Mouse (Mus musculus): ENCODE measurements around the gene Pex6. TPM values are rescaled to one million over a fixed set of nuclear protein-coding genes. Genes with fewer than 3 reads are reported as not detected.

The Pex6 gene
- polyA plus RNA-seq, 1 experiment: 74.9 TPM

- WGBS: 86% methylated on average over 3 of the region's 3 CpGs
- TF ChIP-seq POLR2A (IDR thresholded peaks at IDR 0.05; ENCODE audit: low read depth, low read length) (no peak), CTCF (IDR thresholded peaks at IDR 0.05; ENCODE audit: extremely low read depth, insufficient read length, insufficient replicate concordance, low read depth, low read length) (no peak)
- H3K4me1 ChIP-seq (ENCODE audit: control insufficient read depth, insufficient read depth, insufficient read length, low read length): peaks cover 32% of the 10 kb centered on the region
- peak overlapping the region; percentile 45 for H3K27ac ChIP-seq (ENCODE audit: insufficient read depth, low read depth, low read length)
- peaks cover 3% of the 10 kb centered on the region; the same call in 1 of the 2 replicates for H3K36me3 ChIP-seq (ENCODE audit: control insufficient read depth, insufficient read depth, low read length)
- H3K27me3 ChIP-seq (ENCODE audit: control insufficient read depth, insufficient read depth, low read length): no peaks in the 10 kb centered on the region
- no peak overlapping the region for H3K4me3 ChIP-seq (ENCODE audit: low read depth, low read length)
Observed at GRCm38 (mm10) chr17:46699912-46700311, 11.4 kb upstream of the Pex6 start.

- Histone ChIP-seq H3K27ac (ENCODE audit: insufficient read depth, low read depth, low read length) (no peak overlapping the region), H3K36me3 (ENCODE audit: control insufficient read depth, insufficient read depth, low read length) (peaks cover 3% of the 10 kb centered on the region; the same call in 1 of the 2 replicates), H3K4me3 (ENCODE audit: low read depth, low read length) (no peak overlapping the region), H3K27me3 (ENCODE audit: control insufficient read depth, insufficient read depth, low read length) (no peaks in the 10 kb centered on the region), H3K4me1 (ENCODE audit: control insufficient read depth, insufficient read depth, insufficient read length, low read length) (peaks cover 32% of the 10 kb centered on the region)
- 79% methylated on average over 12 of the region's 12 CpGs for WGBS
- no peak for TF ChIP-seq CTCF (IDR thresholded peaks at IDR 0.05; ENCODE audit: extremely low read depth, insufficient read length, insufficient replicate concordance, low read depth, low read length)
- TF ChIP-seq POLR2A (IDR thresholded peaks at IDR 0.05; ENCODE audit: low read depth, low read length): no peak
Observed at GRCm38 (mm10) chr17:46701489-46701888, 9.8 kb upstream of the Pex6 start.

DNA sequence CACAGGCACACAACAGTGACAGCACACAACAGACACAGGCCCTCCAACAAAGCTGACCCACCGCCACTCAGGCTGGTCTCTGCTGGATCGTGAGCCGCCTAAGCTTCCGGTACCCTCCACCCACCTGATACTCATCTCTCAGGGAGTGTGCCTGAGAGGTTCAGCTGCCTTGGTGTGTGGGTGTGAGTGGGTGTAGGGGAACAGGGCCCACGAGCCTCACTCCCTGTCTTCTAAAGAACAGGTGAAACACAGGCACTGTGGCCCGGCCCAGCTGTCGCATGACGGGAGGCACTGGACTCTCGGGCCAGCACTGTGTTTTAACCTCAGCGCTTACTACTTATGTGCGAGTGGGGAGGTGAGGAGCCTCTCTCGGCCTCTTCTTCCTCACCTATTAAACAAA, 9.2 kb upstream of the Pex6 start:
- TF ChIP-seq POLR2A (IDR thresholded peaks at IDR 0.05; ENCODE audit: low read depth, low read length) (no peak), CTCF (IDR thresholded peaks at IDR 0.05; ENCODE audit: extremely low read depth, insufficient read length, insufficient replicate concordance, low read depth, low read length) (no peak)
- peaks cover 32% of the 10 kb centered on the region for H3K4me1 ChIP-seq (ENCODE audit: control insufficient read depth, insufficient read depth, insufficient read length, low read length)
- no peak overlapping the region for H3K4me3 ChIP-seq (ENCODE audit: low read depth, low read length)
- no peak overlapping the region for H3K27ac ChIP-seq (ENCODE audit: insufficient read depth, low read depth, low read length)
- WGBS: 86% methylated on average over 12 of the region's 12 CpGs
- no peaks in the 10 kb centered on the region for H3K27me3 ChIP-seq (ENCODE audit: control insufficient read depth, insufficient read depth, low read length)
- peaks cover 3% of the 10 kb centered on the region; the same call in 1 of the 2 replicates for H3K36me3 ChIP-seq (ENCODE audit: control insufficient read depth, insufficient read depth, low read length)

DNA sequence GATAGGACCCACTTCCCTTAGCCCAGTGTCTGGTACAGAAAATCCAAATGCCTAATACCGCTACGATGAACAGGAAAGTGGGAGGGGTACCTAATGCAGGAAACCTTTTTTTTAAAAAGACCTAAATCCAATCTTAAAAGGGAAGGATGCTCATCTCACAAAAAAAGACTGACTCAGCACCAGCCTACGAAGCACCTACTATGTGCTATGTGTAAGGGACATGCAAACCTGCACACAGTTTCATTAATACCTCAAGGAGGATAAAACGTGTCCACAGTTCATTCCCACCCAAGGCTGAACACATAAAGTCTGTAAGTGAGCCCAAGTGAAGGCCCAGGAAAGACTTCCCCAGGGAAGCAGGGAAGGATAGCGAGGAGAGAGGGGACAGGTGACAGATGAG, 8.8 kb upstream of the Pex6 start:
- TF ChIP-seq CTCF (IDR thresholded peaks at IDR 0.05; ENCODE audit: extremely low read depth, insufficient read length, insufficient replicate concordance, low read depth, low read length) (no peak), POLR2A (IDR thresholded peaks at IDR 0.05; ENCODE audit: low read depth, low read length) (no peak)
- peaks cover 32% of the 10 kb centered on the region for H3K4me1 ChIP-seq (ENCODE audit: control insufficient read depth, insufficient read depth, insufficient read length, low read length)
- H3K27ac ChIP-seq (ENCODE audit: insufficient read depth, low read depth, low read length): no peak overlapping the region
- H3K27me3 ChIP-seq (ENCODE audit: control insufficient read depth, insufficient read depth, low read length): no peaks in the 10 kb centered on the region
- H3K36me3 ChIP-seq (ENCODE audit: control insufficient read depth, insufficient read depth, low read length): peaks cover 3% of the 10 kb centered on the region; the same call in 1 of the 2 replicates
- 88% methylated on average over 5 of the region's 5 CpGs for WGBS
- no peak overlapping the region for H3K4me3 ChIP-seq (ENCODE audit: low read depth, low read length)

DNA sequence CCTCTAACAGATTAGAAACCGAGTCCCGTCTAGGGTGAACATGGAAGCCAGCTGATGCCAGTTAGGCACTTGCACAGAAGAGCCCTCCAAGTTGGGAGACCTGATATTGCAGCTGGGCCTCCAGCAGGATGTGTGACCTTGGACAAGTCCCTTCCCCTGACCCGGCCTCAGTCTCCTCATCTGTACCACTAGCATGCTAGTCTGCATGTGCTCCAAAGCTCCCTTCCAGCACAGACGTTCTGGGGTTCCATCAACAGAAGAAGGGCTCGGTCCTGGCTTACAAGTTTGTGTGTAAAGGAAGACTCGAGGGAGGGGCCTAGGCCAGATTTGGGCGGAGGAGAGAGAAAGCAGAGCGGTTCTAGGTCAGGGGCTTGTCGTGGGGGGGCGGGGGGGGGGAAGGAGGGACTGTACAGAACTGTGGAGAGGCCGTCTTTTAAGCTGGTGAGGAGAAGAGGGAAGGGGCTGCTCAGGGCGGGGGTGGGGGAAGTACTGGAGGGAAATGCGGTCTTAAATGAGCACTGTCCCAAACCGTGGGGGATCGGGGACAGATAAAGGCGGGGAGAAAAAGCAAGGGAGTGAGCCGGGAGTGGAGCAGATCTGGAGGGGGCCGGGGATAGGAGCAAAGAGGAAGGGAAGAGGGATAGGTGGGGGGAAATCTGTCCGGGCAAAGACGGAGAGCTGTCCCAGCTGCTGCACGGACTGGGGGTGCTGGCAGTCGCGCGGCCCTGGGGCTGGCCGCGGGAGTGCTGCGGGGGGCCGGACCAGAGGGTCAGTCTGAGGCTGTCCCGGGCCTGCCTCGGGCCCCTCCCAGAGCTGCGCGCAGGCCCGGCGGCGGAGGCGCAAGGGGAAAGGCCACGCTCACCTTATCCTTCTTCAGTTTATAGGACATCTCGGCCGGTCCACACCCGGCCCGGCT, 7.0 kb upstream of the Pex6 start:
- 3% methylated on average over 40 of the region's 41 CpGs for WGBS
- Histone ChIP-seq H3K36me3 (ENCODE audit: control insufficient read depth, insufficient read depth, low read length) (peaks cover 3% of the 10 kb centered on the region; the same call in 1 of the 2 replicates), H3K4me1 (ENCODE audit: control insufficient read depth, insufficient read depth, insufficient read length, low read length) (peaks cover 20% of the 10 kb centered on the region), H3K27me3 (ENCODE audit: control insufficient read depth, insufficient read depth, low read length) (no peaks in the 10 kb centered on the region), H3K4me3 (ENCODE audit: low read depth, low read length) (peak overlapping the region; percentile 79), H3K27ac (ENCODE audit: insufficient read depth, low read depth, low read length) (peak overlapping the region; percentile 38)
- no peak for TF ChIP-seq CTCF (IDR thresholded peaks at IDR 0.05; ENCODE audit: extremely low read depth, insufficient read length, insufficient replicate concordance, low read depth, low read length)
- TF ChIP-seq POLR2A (IDR thresholded peaks at IDR 0.05; ENCODE audit: low read depth, low read length): 0 out of 2 replicates have a peak, but pooled peaks have one; percentile 24

DNA sequence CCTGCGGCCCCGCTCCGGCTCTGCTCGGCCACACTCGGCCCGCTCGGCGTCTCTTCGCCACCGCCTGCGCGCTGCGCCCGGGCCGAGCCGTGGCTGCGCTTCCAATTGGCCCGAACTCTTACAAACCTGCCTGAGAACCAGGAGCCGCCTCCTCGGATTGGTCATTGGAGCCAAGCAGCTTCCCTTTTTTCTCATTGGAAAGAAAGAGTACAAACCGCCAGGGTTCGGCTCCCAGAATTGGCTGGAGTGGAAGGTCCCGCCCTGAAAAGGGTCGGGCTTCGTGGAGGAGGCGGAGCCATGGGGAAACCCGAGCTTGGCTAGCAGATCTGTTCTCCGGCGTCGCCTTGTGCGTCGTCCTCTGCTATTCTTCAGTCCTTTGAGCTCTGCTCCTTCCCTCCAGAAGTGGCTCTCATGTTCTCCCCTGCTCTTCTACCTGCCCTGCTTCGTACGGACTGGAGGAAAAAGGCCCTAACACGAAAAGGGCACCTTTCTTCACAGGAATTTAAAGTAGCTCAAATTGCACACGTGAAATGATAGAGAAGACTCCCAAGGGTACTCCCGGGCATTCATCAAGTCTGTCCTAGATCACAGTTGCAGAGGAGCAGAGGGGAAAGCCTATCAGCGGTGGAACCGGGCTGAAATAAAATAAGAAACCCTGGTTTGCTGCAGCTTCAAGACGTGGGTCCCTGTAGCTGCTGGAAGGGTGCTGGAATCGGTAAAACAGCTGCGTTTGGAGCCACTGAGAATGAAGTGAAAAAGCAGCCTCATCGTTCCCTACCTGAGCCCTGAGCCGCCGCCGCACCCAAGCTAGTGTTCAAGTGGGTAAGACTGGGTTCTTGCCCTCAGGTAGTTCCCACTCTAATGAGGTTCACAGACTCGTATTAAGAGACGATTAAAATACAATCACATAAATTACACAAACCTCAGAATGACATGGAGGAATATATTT, 6.1 kb upstream of the Pex6 start, which contains the start of gene Ppp2r5d:
Gene Ppp2r5d (minus strand): TSS at position 225 of the 949 bp plus-strand sequence.
- WGBS: 1% methylated on average over 48 of the region's 48 CpGs
- H3K27me3 ChIP-seq (ENCODE audit: control insufficient read depth, insufficient read depth, low read length): no peaks in the 10 kb centered on the region
- TF ChIP-seq POLR2A (IDR thresholded peaks at IDR 0.05; ENCODE audit: low read depth, low read length) (peak; percentile 90; the same call in 1 of the 2 replicates), CTCF (IDR thresholded peaks at IDR 0.05; ENCODE audit: extremely low read depth, insufficient read length, insufficient replicate concordance, low read depth, low read length) (no peak)
- peaks cover 14% of the 10 kb centered on the region for H3K4me1 ChIP-seq (ENCODE audit: control insufficient read depth, insufficient read depth, insufficient read length, low read length)
- H3K36me3 ChIP-seq (ENCODE audit: control insufficient read depth, insufficient read depth, low read length): no peaks in the 10 kb centered on the region
- peak within 1 kb of the TSS; percentile 46 for H3K27ac ChIP-seq (ENCODE audit: insufficient read depth, low read depth, low read length)
- peak within 1 kb of the TSS; percentile 79 for H3K4me3 ChIP-seq (ENCODE audit: low read depth, low read length)

Data from small intestine, adult 2 months (tissue).